Mouse (Mus musculus) thymus, adult 2 months (tissue): ENCODE results near the gene Fam189a1.

ENCODE experiments used
- CTCF ChIP-seq: fragments of 200-500 bp; IDR thresholded peaks from 2 replicates; pipeline ENCODE4 v1.5.1; 2012; ENCODE audit warnings: mild to moderate bottlenecking, control low read depth, low read length, moderate library complexity, borderline replicate concordance; ENCODE audit not compliant: control insufficient read depth, poor library complexity, insufficient read depth; ENCODE audit errors: extremely low read depth
- POLR2A ChIP-seq: fragments of 200-500 bp; IDR thresholded peaks from 2 replicates; pipeline ENCODE4 v1.6.1; 2012; ENCODE audit warnings: mild to moderate bottlenecking, low read length, control low read depth, moderate library complexity; ENCODE audit not compliant: control insufficient read depth, poor library complexity, insufficient read depth; ENCODE audit errors: extremely low read depth

GRCm38 (mm10) chr7:64895685-64896101 is 260.7 kb downstream of the Fam189a1 start:
- TF ChIP-seq CTCF: no peak
- TF ChIP-seq POLR2A: no peak
